ENCODE assay signal across 8 mouse cellular contexts in the genomic region with DNA sequence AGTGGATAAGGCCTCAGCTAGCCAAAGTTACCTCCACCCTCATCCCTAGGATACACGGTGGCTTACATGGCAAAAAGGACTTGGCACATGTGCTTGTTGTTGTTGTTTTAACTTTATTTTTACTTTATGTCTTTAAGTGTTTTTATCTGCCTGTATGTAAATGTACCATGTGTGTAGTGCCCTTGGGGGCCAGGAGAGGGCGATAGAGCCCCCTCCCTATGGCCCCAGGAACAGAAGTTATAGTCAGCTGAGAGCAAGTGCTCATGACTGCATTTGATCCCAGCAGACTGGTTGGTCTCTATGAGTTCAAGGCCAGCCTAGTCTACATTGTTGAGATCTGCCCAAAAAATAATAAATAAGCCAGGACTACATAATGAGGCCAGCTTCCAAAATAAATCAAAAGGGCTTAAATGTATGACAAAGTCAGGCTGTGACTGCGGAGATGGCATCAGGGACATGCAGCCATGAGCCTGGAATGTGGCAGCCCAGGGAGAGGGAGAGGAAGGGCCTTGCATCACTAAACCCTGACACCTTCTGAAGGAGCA.
DNase-seq lines count a peak whose midpoint lies in the region; ATAC-seq and TF ChIP-seq lines count a peak whose summit lies in the region.
"Had no signal": no experiment of that assay in that cellular context is flagged by ENCODE, and none has a peak within 500 bp of the region (broad histone marks: within the 10 kb centered on the region; RNA-seq: fewer than 3 reads in every experiment).

No protein-coding gene starts in this region.

- WGBS in forebrain, embryonic 16.5 days = 83% methylated on average over 3 of the region's 3 CpGs

- H3K27ac ChIP-seq in layer of hippocampus, adult 2 months = no peak overlapping the region
- no peak overlapping the region for H3K27ac ChIP-seq in forebrain, embryonic 16.5 days (ENCODE audit: low read length)

- H3K9me3 ChIP-seq in forebrain, embryonic 16.5 days (ENCODE audit: control insufficient read depth, low read length) = no peaks in the 10 kb centered on the region

- H3K4me2 ChIP-seq in forebrain, embryonic 16.5 days (ENCODE audit: low read length) = no peak overlapping the region

- H3K4me1 ChIP-seq in forebrain, embryonic 16.5 days (replicated peaks; ENCODE audit: control insufficient read depth, insufficient read depth, low read length) = peaks cover 3% of the 10 kb centered on the region; the same call in 1 of the 2 replicates

- H3K4me3 ChIP-seq in layer of hippocampus, adult 2 months = no peak overlapping the region
- H3K4me3 ChIP-seq in forebrain, embryonic 16.5 days (replicated peaks; ENCODE audit: low read length) = no peak overlapping the region

- no peak for DNase-seq in layer of hippocampus, adult 2 months (ENCODE audit: low spot score in 2 of 2)
- no peak for DNase-seq in layer of hippocampus, adult 18-20 months (ENCODE audit: low spot score in 2 of 2)
- DNase-seq in MEL-GATA-1-ER (ENCODE audit: extremely low read depth, low read depth) = peak; percentile 24
- peak; percentile 4 for DNase-seq in c-Kit-negative CD71-positive TER-119-positive erythroid progenitor cells, embryonic 14.5 days (ENCODE audit: low read depth, low spot score)
- DNase-seq in natural killer cell, adult 2 months (ENCODE audit: low spot score in 2 of 2) = no peak
- DNase-seq: right cerebral cortex, postnatal 14 days had no signal

- no peak overlapping the region for H3K9ac ChIP-seq in forebrain, embryonic 16.5 days (replicated peaks; ENCODE audit: low read depth, low read length)

- TF ChIP-seq CTCF in layer of hippocampus, adult 2 months (conservative IDR thresholded peaks at IDR 0.05) = peak; percentile 67

- ATAC-seq in megakaryocyte progenitor cell, adult 5-6 weeks (replicated peaks; ENCODE audit: poor library complexity) = peak; percentile 89
- no peak for ATAC-seq in forebrain, embryonic 16.5 days

- no peaks in the 10 kb centered on the region for H3K27me3 ChIP-seq in forebrain, embryonic 16.5 days (replicated peaks; ENCODE audit: control insufficient read depth, insufficient read depth, low read length)

- no peaks in the 10 kb centered on the region for H3K36me3 ChIP-seq in forebrain, embryonic 16.5 days (ENCODE audit: control insufficient read depth, insufficient read depth)

Comparison
In these comparisons a context has a peak if more than half of its experiments do, and no peak if none do; other contexts are left out.
1. DNase-seq: peak in MEL-GATA-1-ER (single experiment) and c-Kit-negative CD71-positive TER-119-positive erythroid progenitor cells, embryonic 14.5 days (single experiment); none in layer of hippocampus, adult 2 months (0 of 2), layer of hippocampus, adult 18-20 months (0 of 2) and natural killer cell, adult 2 months (0 of 2).